In the genomic region with DNA sequence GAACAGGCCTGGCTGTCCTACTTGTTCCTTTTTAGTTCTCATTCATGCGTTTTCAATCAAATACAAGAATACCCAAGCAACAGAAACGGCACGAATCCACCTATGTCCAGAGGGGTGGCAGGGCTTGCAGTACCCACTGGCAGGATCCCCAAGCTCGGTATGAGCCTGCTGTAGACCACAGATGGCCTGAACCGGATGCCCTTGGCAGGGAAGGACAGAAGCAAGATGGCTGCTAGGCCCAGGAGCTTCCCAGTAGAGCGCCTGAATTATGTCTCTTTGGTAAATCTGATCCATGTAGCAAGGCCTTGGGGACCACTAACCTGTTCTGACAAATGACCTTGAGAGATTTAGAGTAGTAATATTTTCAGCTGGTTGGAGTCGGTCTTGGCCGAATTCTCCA, we compare ENCODE assay signal across 5 mouse cellular contexts.
"Had no signal": no experiment of that assay in that cellular context is flagged by ENCODE, and none has a peak within 500 bp of the region (broad histone marks: within the 10 kb centered on the region; RNA-seq: fewer than 3 reads in every experiment).

No protein-coding gene starts in this region.

- DNase-seq: kidney, postnatal 14 days; lung, adult 18-20 months; right cerebral cortex, adult 18-20 months; right cerebral cortex, postnatal 25 days; thymus, postnatal 25 days had no signal
